Mouse (Mus musculus) hematopoietic stem cell, adult 5-6 weeks (primary cell): ENCODE results near the gene Kin. TPM values are rescaled to one million over a fixed set of nuclear protein-coding genes. Genes with fewer than 3 reads are reported as not detected.

ENCODE experiments used
- total RNA-seq: library from RNA; stranded (forward); fragments of 172-1452, 232-1000 nt; gene quantifications from 2 replicates; pipeline ENCODE4 v1.2.3, GENCODE M21; 2017

Kin gene
- total RNA-seq, 1 experiment from 2014 or later, result 38.8 TPM

Other genes with a start within 250 kb of the Kin start
- not detected in 2 replicates for gene 4930412O13Rik, start 199.3 kb upstream of the Kin start, total RNA-seq
- gene 9230102O04Rik, start 191.1 kb upstream of the Kin start, total RNA-seq, result not detected in 2 replicates
- gene Gata3, start 190.6 kb upstream of the Kin start, total RNA-seq, result 3.1 and 5.6 TPM in 2 replicates
- 9.1 and 12.7 TPM in 2 replicates for gene Taf3, start 32.0 kb upstream of the Kin start, total RNA-seq
- 384 and 464 TPM in 2 replicates for gene Atp5c1, start 83 bp upstream of the Kin start, total RNA-seq
- gene Itih2, start 50.8 kb downstream of the Kin start, total RNA-seq, result not detected in 2 replicates
- 42.0 and 58.3 TPM in 2 replicates for gene Itih5, start 73.0 kb downstream of the Kin start, total RNA-seq